Mouse (Mus musculus) bone marrow, adult 2 months (tissue): ENCODE measurements around the gene Grin3a. TPM values are rescaled to one million over a fixed set of nuclear protein-coding genes. Genes with fewer than 3 reads are reported as not detected.

Experiments
- H3K27ac ChIP-seq: fragments of 200-500 bp; 2 replicates; pipeline ENCODE4 v1.5.1; 2012; ENCODE audit warnings: low read depth, mild to moderate bottlenecking, control low read depth, inconsistent platforms, low read length; ENCODE audit not compliant: control insufficient read depth, poor library complexity, insufficient read depth
- H3K4me1 ChIP-seq: fragments of 200-500 bp; 2 replicates; pipeline ENCODE4 v1.6.1; 2011; ENCODE audit warnings: low read length; ENCODE audit not compliant: control insufficient read depth, insufficient read depth
- H3K4me3 ChIP-seq: fragments of 200-500 bp; replicated peaks from 2 replicates; pipeline ENCODE3; 2011; ENCODE audit warnings: mild to moderate bottlenecking, low read depth, low read length, control low read depth; ENCODE audit not compliant: control insufficient read depth
- CTCF ChIP-seq: fragments of 200-500 bp; IDR thresholded peaks from 2 replicates; pipeline ENCODE4 v1.5.1; 2011; ENCODE audit warnings: low read length, control low read depth; ENCODE audit not compliant: control insufficient read depth, insufficient read depth
- POLR2A ChIP-seq: fragments of 200-500 bp; IDR thresholded peaks from 2 replicates; pipeline ENCODE4 v1.6.1; 2011; ENCODE audit warnings: low read depth, mild to moderate bottlenecking, control low read depth, low read length, borderline replicate concordance; ENCODE audit not compliant: control insufficient read depth
- WGBS: fragments of 180-500 bp; shearing (Covaris S2); methylation state at CpG from one replicate; pipeline ENCODE4 v1.1.7; 2018; 5-methylcytosine and 5-hydroxymethylcytosine counted together
- polyA plus RNA-seq: library from polyadenylated mRNA; stranded (reverse); fragments of >200 nt; gene quantifications from 2 replicates; pipeline ENCODE4 v1.2.4, GENCODE M21; 2011; ENCODE audit warnings: low replicate concordance; ENCODE audit not compliant: missing spikeins, insufficient read depth, insufficient read length

Grin3a gene
- polyA plus RNA-seq, 1 experiment = not detected

- no peak overlapping the region for H3K4me3 ChIP-seq
- H3K27ac ChIP-seq = no peak overlapping the region
- no peaks in the 10 kb centered on the region for H3K4me1 ChIP-seq
- TF ChIP-seq CTCF (no peak), POLR2A (no peak)
- WGBS = 79% methylated on average over 2 of the region's 2 CpGs
Measured at GRCm38 (mm10) chr4:49723908-49724307, 121.6 kb downstream of the Grin3a start.

GRCm38 (mm10) chr4:49691405-49692194 is 153.9 kb downstream of the Grin3a start:
- no peaks in the 10 kb centered on the region; the same call in 1 of the 2 replicates for H3K4me1 ChIP-seq
- TF ChIP-seq POLR2A (no peak), CTCF (no peak)
- 74% methylated on average over 12 of the region's 12 CpGs for WGBS
- H3K4me3 ChIP-seq = no peak overlapping the region
- H3K27ac ChIP-seq = no peak overlapping the region

- Histone ChIP-seq H3K27ac (no peak overlapping the region), H3K4me1 (no peaks in the 10 kb centered on the region), H3K4me3 (no peak overlapping the region)
- WGBS = 22% methylated on average over 9 of the region's 9 CpGs
- no peak for TF ChIP-seq POLR2A
- peak; percentile 32; the same call in 1 of the 2 replicates for TF ChIP-seq CTCF
Measured at GRCm38 (mm10) chr4:49688594-49689288, 156.8 kb downstream of the Grin3a start.

GRCm38 (mm10) chr4:49681812-49682211 is 163.7 kb downstream of the Grin3a start, which contains the start of gene Ppp3r2:
Ppp3r2 (minus strand) TSS chr4:49682024.
- 82% methylated on average over 13 of the region's 13 CpGs for WGBS
- no peak within 1 kb of the TSS for H3K4me3 ChIP-seq
- TF ChIP-seq POLR2A (no peak), CTCF (no peak)
- no peaks in the 10 kb centered on the region; the same call in 1 of the 2 replicates for H3K4me1 ChIP-seq
- H3K27ac ChIP-seq = no peak within 1 kb of the TSS

DNA sequence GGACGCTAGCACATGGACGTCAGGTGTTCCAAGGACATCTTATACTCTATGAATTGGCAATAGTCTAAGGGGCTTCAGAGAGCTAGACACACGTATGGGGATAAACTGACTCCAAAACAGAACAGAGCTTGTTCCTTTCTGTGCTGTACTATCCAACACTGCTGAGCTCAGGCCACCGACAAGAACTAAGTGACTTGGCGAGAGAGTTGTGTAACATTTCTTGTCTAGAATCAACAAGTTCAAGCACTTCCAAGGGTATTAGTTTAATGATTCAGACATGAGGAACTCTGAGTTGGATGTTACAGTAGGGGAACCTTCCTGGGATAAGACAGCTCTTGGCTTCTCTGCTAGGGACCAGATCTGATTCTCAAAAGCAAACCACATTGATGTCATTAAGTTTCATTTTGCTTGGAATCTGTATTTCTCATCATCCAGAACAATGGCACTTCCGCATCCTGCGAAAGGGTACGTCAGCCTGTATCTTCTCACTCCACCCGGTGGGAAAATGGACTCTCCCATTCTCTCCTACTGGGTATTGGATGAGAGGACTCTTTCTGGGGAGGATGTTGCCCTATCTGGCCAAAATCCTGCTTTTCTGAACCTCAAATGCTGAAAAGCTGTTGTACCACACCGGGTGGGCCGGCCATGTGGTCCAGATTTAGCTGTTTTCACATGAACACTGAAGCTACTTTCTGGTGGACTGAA is 165.2 kb downstream of the Grin3a start:
- H3K27ac ChIP-seq = no peak overlapping the region
- 82% methylated on average over 11 of the region's 11 CpGs for WGBS
- no peak for TF ChIP-seq CTCF
- TF ChIP-seq POLR2A = no peak
- H3K4me1 ChIP-seq = no peaks in the 10 kb centered on the region; the same call in 1 of the 2 replicates
- H3K4me3 ChIP-seq = no peak overlapping the region

GRCm38 (mm10) chr4:49676790-49677189 is 168.8 kb downstream of the Grin3a start:
- 40% methylated on average over 7 of the region's 7 CpGs for WGBS
- TF ChIP-seq POLR2A = no peak
- TF ChIP-seq CTCF = no peak
- Histone ChIP-seq H3K4me1 (no peaks in the 10 kb centered on the region; the same call in 1 of the 2 replicates), H3K4me3 (no peak overlapping the region), H3K27ac (no peak overlapping the region)

GRCm38 (mm10) chr4:49676071-49676470 is 169.5 kb downstream of the Grin3a start:
- H3K27ac ChIP-seq = no peak overlapping the region
- WGBS = 73% methylated on average over 6 of the region's 6 CpGs
- TF ChIP-seq POLR2A (no peak), CTCF (no peak)
- H3K4me3 ChIP-seq = no peak overlapping the region
- H3K4me1 ChIP-seq = no peaks in the 10 kb centered on the region; the same call in 1 of the 2 replicates

DNA sequence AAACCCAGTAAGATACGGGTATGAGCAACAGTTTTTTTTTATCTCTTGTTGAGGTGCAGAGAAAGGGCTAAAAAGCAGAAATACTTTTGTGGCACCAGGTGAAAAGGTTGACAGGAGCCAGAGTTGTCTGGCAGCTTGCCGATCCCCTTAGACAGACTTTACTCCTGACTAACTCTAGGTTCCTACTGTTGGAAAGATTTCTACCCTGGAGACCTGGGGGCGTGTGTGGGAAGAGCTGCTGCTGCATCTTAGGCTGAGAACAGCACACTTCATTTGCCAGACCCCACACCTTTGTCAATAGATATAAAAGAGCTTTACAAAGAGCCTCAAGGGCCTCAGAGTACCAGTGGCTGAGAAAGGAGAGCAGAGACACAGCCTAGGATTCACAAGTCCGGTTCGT is 180.7 kb downstream of the Grin3a start:
- WGBS = 88% methylated on average over 5 of the region's 5 CpGs
- Histone ChIP-seq H3K4me1 (no peaks in the 10 kb centered on the region), H3K27ac (no peak overlapping the region), H3K4me3 (no peak overlapping the region)
- no peak for TF ChIP-seq POLR2A
- no peak for TF ChIP-seq CTCF
